Mouse (Mus musculus) bone marrow macrophage, adult 2 months (primary cell): ENCODE data around the gene Gm853. TPM values are rescaled to one million over a fixed set of nuclear protein-coding genes. Genes with fewer than 3 reads are reported as not detected.

ENCODE experiments used
- H3K27ac ChIP-seq: 2 replicates; pipeline ENCODE4 v1.5.1; 2012; ENCODE audit warnings: low read depth, low read length; ENCODE audit not compliant: insufficient read depth
- H3K4me1 ChIP-seq: 2 replicates; pipeline ENCODE4 v1.6.1; 2012; ENCODE audit warnings: low read length; ENCODE audit not compliant: control insufficient read depth, insufficient read depth
- H3K4me3 ChIP-seq: 2 replicates; pipeline ENCODE4 v1.5.1; 2012; ENCODE audit warnings: mild to moderate bottlenecking, low read length, moderate library complexity; ENCODE audit not compliant: insufficient read depth
- CTCF ChIP-seq: IDR thresholded peaks from 2 replicates; pipeline ENCODE4 v1.5.1; 2012; ENCODE audit warnings: low read depth, mild to moderate bottlenecking, low read length, moderate library complexity
- POLR2A ChIP-seq: IDR thresholded peaks from 2 replicates; pipeline ENCODE4 v1.6.1; 2012; ENCODE audit warnings: mild to moderate bottlenecking, low read depth, low read length, borderline replicate concordance
- polyA plus RNA-seq: library from polyadenylated mRNA; stranded (reverse); fragments of >200 nt; gene quantifications from 2 replicates; pipeline ENCODE4 v1.2.4, GENCODE M21; 2012; ENCODE audit not compliant: missing spikeins, insufficient read depth, insufficient read length

Gene Gm853
- polyA plus RNA-seq: not detected in 2 replicates

- H3K27ac ChIP-seq: no peak within 1 kb of the TSS
- no peak within 1 kb of the TSS for H3K4me3 ChIP-seq
- H3K4me1 ChIP-seq: no peaks in the 10 kb centered on the region
- no peak for TF ChIP-seq CTCF
- TF ChIP-seq POLR2A: no peak
Measured at GRCm38 (mm10) chr4:130222179-130222578, at the start of gene Gm853. Gene Gm853 (minus strand): TSS chr4:130222401.

GRCm38 (mm10) chr4:130270611-130271347 is 48.6 kb upstream of the Gm853 start:
- Histone ChIP-seq H3K27ac (no peak overlapping the region), H3K4me1 (peaks cover 19% of the 10 kb centered on the region), H3K4me3 (no peak overlapping the region)
- no peak for TF ChIP-seq CTCF
- no peak for TF ChIP-seq POLR2A

- no peak overlapping the region for H3K4me3 ChIP-seq
- H3K4me1 ChIP-seq: peaks cover 19% of the 10 kb centered on the region
- no peak overlapping the region for H3K27ac ChIP-seq
- TF ChIP-seq CTCF (no peak), POLR2A (no peak)
Measured at GRCm38 (mm10) chr4:130270089-130270488, 47.9 kb upstream of the Gm853 start.

GRCm38 (mm10) chr4:130268736-130269135 is 46.5 kb upstream of the Gm853 start:
- Histone ChIP-seq H3K4me1 (peaks cover 17% of the 10 kb centered on the region), H3K27ac (no peak overlapping the region), H3K4me3 (no peak overlapping the region)
- no peak for TF ChIP-seq CTCF
- TF ChIP-seq POLR2A: no peak

GRCm38 (mm10) chr4:130267069-130267468 is 44.9 kb upstream of the Gm853 start:
- Histone ChIP-seq H3K27ac (no peak overlapping the region), H3K4me3 (no peak overlapping the region), H3K4me1 (peaks cover 16% of the 10 kb centered on the region)
- TF ChIP-seq POLR2A: no peak
- TF ChIP-seq CTCF: no peak

GRCm38 (mm10) chr4:130266601-130267000 is 44.4 kb upstream of the Gm853 start:
- no peak for TF ChIP-seq POLR2A
- Histone ChIP-seq H3K27ac (no peak overlapping the region), H3K4me1 (peaks cover 16% of the 10 kb centered on the region), H3K4me3 (no peak overlapping the region)

GRCm38 (mm10) chr4:130264698-130265349 is 42.6 kb upstream of the Gm853 start:
- 0 out of 2 replicates have a peak, but pooled peaks have one; percentile 2 for TF ChIP-seq POLR2A
- peak; percentile 75; the same call in 1 of the 2 replicates for TF ChIP-seq CTCF
- H3K4me1 ChIP-seq: peaks cover 7% of the 10 kb centered on the region; the same call in 1 of the 2 replicates

GRCm38 (mm10) chr4:130264131-130264530 is 41.9 kb upstream of the Gm853 start:
- H3K27ac ChIP-seq: no peak overlapping the region
- H3K4me1 ChIP-seq: peaks cover 7% of the 10 kb centered on the region; the same call in 1 of the 2 replicates
- TF ChIP-seq CTCF: no peak
- TF ChIP-seq POLR2A: no peak
- H3K4me3 ChIP-seq: no peak overlapping the region

More at GRCm38 (mm10) chr4:130264698-130265349, 42.6 kb upstream of the Gm853 start:
- Histone ChIP-seq H3K27ac (no peak overlapping the region), H3K4me3 (no peak overlapping the region)

GRCm38 (mm10) chr4:130260406-130260805 is 38.2 kb upstream of the Gm853 start:
- TF ChIP-seq POLR2A (no peak), CTCF (peak; percentile 55)
- H3K4me1 ChIP-seq: no peaks in the 10 kb centered on the region
- no peak overlapping the region for H3K27ac ChIP-seq
- no peak overlapping the region for H3K4me3 ChIP-seq
